Mouse (Mus musculus) small intestine, adult 2 months (tissue): ENCODE results near the gene Olfr1310. TPM values are rescaled to one million over a fixed set of nuclear protein-coding genes. Genes with fewer than 3 reads are reported as not detected.
"Not testable (repeated sequence)": the region's sequence is repeated elsewhere in the genome, so short reads cannot be mapped to it uniquely, and the experiment has no call there.

ENCODE experiments used
- H3K27ac ChIP-seq: fragments of 200-500 bp; 2 replicates; pipeline ENCODE4 v1.5.1; 2012; ENCODE audit warnings: low read depth, low read length, control low read depth, inconsistent platforms; ENCODE audit not compliant: insufficient read depth
- H3K27me3 ChIP-seq: fragments of 200-500 bp; 2 replicates; pipeline ENCODE4 v1.6.1; 2012; ENCODE audit warnings: mild to moderate bottlenecking, moderate library complexity, low read length, inconsistent platforms; ENCODE audit not compliant: control insufficient read depth, insufficient read depth
- H3K36me3 ChIP-seq: fragments of 200-500 bp; 2 replicates; pipeline ENCODE4 v1.6.1; 2012; ENCODE audit warnings: mild to moderate bottlenecking, low read length, control low read depth, inconsistent platforms; ENCODE audit not compliant: control insufficient read depth, insufficient read depth
- H3K4me1 ChIP-seq: fragments of 200-500 bp; 2 replicates; pipeline ENCODE4 v1.6.1; 2012; ENCODE audit warnings: low read length, inconsistent platforms, mixed read lengths; ENCODE audit not compliant: control insufficient read depth, insufficient read depth, insufficient read length
- H3K4me3 ChIP-seq: fragments of 200-500 bp; 2 replicates; pipeline ENCODE4 v1.5.1; 2012; ENCODE audit warnings: low read depth, mild to moderate bottlenecking, control low read depth, inconsistent platforms, low read length, moderate library complexity
- CTCF ChIP-seq: fragments of 200-500 bp; IDR thresholded peaks from 2 replicates; pipeline ENCODE4 v1.5.1; 2012; ENCODE audit warnings: low read depth, mild to moderate bottlenecking, control low read depth, inconsistent platforms, low read length, moderate library complexity, mixed read lengths; ENCODE audit not compliant: insufficient replicate concordance, insufficient read length; ENCODE audit errors: extremely low read depth
- POLR2A ChIP-seq: fragments of 200-500 bp; IDR thresholded peaks from 2 replicates; pipeline ENCODE4 v1.6.1; 2012; ENCODE audit warnings: low read depth, mild to moderate bottlenecking, control low read depth, inconsistent platforms, low read length, moderate library complexity
- WGBS: fragments of 180-500 bp; shearing (Covaris S2); methylation state at CpG from one replicate; pipeline ENCODE4 v1.1.7; 2018; 5-methylcytosine and 5-hydroxymethylcytosine counted together
- polyA plus RNA-seq: library from polyadenylated mRNA; depleted of rRNA; stranded (reverse); fragments of >200 nt; gene quantifications from 2 replicates; pipeline ENCODE4 v1.2.3, GENCODE M21; 2012; rRNA removed

Gene Olfr1310
- polyA plus RNA-seq = not detected in 2 replicates

DNA sequence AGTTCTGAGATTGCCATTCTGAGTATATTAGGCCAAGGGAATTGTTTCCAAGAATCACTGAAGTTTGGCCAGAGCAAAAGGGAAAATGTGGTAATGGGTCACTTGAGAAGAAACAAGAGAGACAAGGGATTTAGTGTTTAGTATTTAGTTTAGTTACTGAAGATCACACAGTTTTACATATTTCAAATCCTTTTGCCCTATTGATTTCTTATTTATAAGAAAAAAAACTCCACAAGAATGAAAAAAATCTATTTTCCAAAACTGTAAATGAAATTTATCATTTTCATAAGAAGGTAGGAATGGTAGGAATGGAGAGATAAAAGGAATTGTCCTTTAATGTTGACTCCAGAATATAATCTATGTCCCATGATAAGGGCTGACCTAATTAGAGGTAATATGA, at the start of gene Olfr1310:
TSS of gene Olfr1310 (minus strand) at position 101 of the 400 bp plus-strand sequence.
- TF ChIP-seq POLR2A (no peak), CTCF (no peak)
- H3K4me1 ChIP-seq = no peaks in the 10 kb centered on the region
- no peaks in the 10 kb centered on the region for H3K27me3 ChIP-seq
- no peaks in the 10 kb centered on the region for H3K36me3 ChIP-seq
- H3K27ac ChIP-seq = no peak within 1 kb of the TSS
- no peak within 1 kb of the TSS for H3K4me3 ChIP-seq

DNA sequence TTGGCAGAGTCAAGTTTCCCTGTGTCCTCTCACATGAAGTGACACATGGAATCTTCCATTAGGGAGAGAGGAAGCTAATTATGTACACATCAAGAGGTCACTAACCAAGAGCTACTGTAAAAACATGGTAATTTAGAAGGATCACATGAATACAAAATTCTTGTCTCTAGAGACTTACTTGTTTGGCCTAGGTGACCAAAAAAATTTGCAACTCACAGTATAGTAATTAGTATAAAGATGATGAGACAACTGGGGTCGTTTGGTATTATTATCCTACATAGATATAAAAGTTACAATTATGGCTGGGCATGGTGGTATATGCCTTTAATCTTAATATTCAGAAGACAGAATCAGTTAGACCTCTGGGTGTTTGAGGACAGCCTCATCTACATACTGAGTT, 37.6 kb upstream of the Olfr1310 start, which contains the start of gene Olfr1312:
TSS of gene Olfr1312 (minus strand) at position 101 of the 400 bp plus-strand sequence.
- TF ChIP-seq CTCF (no peak), POLR2A (no peak)
- no peaks in the 10 kb centered on the region for H3K27me3 ChIP-seq
- WGBS = 17% methylated on average over 1 of the region's 1 CpGs
- H3K4me3 ChIP-seq = no peak within 1 kb of the TSS
- no peaks in the 10 kb centered on the region for H3K36me3 ChIP-seq
- no peaks in the 10 kb centered on the region for H3K4me1 ChIP-seq
- H3K27ac ChIP-seq = no peak within 1 kb of the TSS

DNA sequence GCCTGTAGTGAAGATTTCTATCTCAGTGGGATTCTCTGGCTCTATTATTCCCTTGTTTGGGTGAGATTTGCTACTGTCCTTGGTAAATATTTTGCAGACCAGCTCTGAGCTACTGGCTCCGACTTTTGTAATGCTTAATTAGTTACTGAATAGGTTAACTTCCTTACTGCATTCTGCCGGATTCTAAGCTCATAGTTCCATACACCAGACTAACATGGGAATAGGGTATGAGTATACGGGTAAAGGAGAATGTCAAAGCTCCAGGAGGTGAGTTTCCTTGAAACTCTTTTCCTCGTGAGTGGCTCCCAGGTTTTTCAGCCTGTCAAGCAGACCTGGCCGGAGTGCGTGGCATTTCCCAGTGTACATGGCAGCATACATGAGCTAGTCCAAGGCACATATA, 14.5 kb upstream of the Olfr1310 start:
- H3K36me3 ChIP-seq, H3K27me3 ChIP-seq, H3K27ac ChIP-seq, H3K4me1 ChIP-seq, H3K4me3 ChIP-seq: not testable (repeated sequence)
- WGBS = 46% methylated on average over 6 of the region's 6 CpGs

DNA sequence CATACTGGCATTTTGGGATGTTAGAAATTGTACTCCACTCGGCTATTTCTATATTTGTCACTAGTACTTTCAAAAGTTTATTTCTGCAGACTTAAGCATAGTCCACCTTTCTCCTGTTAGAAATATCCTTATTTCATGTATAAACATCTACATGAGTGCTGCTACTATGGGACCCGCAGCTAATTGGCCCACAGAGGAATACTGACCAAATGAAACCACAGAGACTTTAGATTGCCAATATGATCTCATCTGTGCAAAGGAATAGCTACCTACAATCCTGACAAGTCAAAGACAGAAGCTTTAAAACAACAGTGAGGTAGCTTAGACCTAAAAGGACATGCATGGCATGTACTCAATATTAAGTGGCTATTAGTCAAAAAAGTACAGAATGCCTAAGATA, 11.8 kb upstream of the Olfr1310 start, which contains the start of gene Olfr1311:
TSS of gene Olfr1311 (minus strand) at position 101 of the 400 bp plus-strand sequence.
- 91% methylated on average over 2 of the region's 2 CpGs for WGBS
- TF ChIP-seq POLR2A (no peak), CTCF (no peak)
- Histone ChIP-seq H3K27ac (no peak within 1 kb of the TSS), H3K4me1 (no peaks in the 10 kb centered on the region), H3K27me3 (no peaks in the 10 kb centered on the region), H3K4me3 (no peak within 1 kb of the TSS), H3K36me3 (no peaks in the 10 kb centered on the region)

DNA sequence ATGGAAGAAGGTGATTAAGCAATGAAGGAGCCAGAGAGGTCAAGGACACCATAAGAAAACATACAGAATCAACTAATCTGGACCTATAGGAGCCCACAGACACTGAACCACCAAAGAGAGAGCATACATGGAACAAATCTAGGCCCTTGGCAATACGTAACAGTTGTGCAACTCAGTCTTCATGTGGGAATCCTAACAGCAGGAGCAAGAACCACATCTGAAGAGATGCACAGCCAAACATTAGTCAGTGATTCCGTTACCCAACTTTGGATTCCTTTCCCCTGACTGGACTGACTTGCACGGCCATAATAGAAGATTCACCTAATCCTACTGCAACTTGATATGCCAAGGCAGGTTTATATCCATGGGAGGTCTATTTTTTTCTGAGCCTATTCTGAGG, 2.4 kb upstream of the Olfr1310 start:
- WGBS = 82% methylated on average over 3 of the region's 3 CpGs
- Histone ChIP-seq H3K36me3 (no peaks in the 10 kb centered on the region), H3K4me3 (no peak overlapping the region), H3K4me1 (no peaks in the 10 kb centered on the region), H3K27me3 (no peaks in the 10 kb centered on the region), H3K27ac (no peak overlapping the region)
- TF ChIP-seq POLR2A (no peak), CTCF (no peak)

DNA sequence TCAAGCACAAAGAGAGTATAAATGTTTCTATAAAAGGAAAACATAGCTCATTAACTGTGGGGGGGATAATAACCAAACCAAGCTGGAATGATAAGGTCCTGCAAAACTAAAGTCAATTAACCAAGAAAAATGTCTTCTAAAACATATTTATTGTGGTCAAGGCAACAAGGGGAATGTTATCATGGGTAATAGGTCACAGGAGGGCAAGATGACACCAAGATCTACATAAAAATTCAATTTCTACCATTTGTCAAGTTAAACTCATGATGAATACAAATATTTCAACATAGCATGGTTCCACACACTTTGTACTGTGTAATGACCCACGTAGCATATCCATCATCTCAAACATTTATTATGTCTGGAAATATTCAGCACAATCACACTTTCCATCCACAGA, 22.3 kb downstream of the Olfr1310 start, which contains the start of gene Olfr1309:
TSS of gene Olfr1309 (minus strand) at position 101 of the 400 bp plus-strand sequence.
- H3K27me3 ChIP-seq = no peaks in the 10 kb centered on the region
- TF ChIP-seq POLR2A (no peak), CTCF (no peak)
- H3K4me3 ChIP-seq = no peak within 1 kb of the TSS
- no peaks in the 10 kb centered on the region for H3K4me1 ChIP-seq
- no peaks in the 10 kb centered on the region for H3K36me3 ChIP-seq
- WGBS = 48% methylated on average over 1 of the region's 1 CpGs
- no peak within 1 kb of the TSS for H3K27ac ChIP-seq

DNA sequence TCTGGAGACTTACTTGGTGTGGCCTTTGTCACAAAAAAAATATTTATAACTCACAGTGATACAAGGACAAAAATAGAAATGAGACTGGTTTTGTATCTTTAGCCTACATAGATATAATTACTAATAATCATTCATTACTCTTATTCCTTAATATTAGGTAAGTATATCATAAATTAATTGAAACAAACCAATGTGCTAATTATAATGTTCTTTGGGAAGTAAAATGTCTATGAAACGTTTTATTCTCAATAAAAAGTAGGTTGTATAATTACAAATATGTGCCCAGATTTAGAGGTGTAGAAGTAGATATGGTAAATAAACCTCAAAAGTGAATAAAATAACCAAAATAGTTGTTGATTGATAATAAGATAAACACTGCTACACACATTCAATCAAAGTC, 47.7 kb downstream of the Olfr1310 start, which contains the start of gene Olfr1308:
TSS of gene Olfr1308 (minus strand) at position 101 of the 400 bp plus-strand sequence.
- TF ChIP-seq POLR2A (no peak), CTCF (no peak)
- Histone ChIP-seq H3K36me3 (no peaks in the 10 kb centered on the region), H3K4me1 (no peaks in the 10 kb centered on the region), H3K27me3 (no peaks in the 10 kb centered on the region), H3K4me3 (no peak within 1 kb of the TSS), H3K27ac (no peak within 1 kb of the TSS)
- 22% methylated on average over 1 of the region's 1 CpGs for WGBS

Other genes starting within 250 kb of the Olfr1310 start
- not detected in 2 replicates for gene Olfr1302, start 235.3 kb downstream of the Olfr1310 start, polyA plus RNA-seq
- not detected in 2 replicates for gene Olfr1303, start 192.4 kb downstream of the Olfr1310 start, polyA plus RNA-seq
- gene Olfr1305, start 135.6 kb downstream of the Olfr1310 start, polyA plus RNA-seq = not detected in 2 replicates
- not detected in 2 replicates for gene Olfr1306, start 96.4 kb downstream of the Olfr1310 start, polyA plus RNA-seq
- not detected in 2 replicates for gene Olfr1307, start 63.3 kb downstream of the Olfr1310 start, polyA plus RNA-seq
- gene Olfr1308, start 47.8 kb downstream of the Olfr1310 start, polyA plus RNA-seq = not detected in 2 replicates
- not detected in 2 replicates for gene Olfr1309, start 22.4 kb downstream of the Olfr1310 start, polyA plus RNA-seq
- not detected in 2 replicates for gene Olfr1311, start 11.7 kb upstream of the Olfr1310 start, polyA plus RNA-seq
- not detected in 2 replicates for gene Olfr1312, start 37.5 kb upstream of the Olfr1310 start, polyA plus RNA-seq
- not detected in 2 replicates for gene Olfr1313, start 65.1 kb upstream of the Olfr1310 start, polyA plus RNA-seq
- gene Olfr1314, start 84.1 kb upstream of the Olfr1310 start, polyA plus RNA-seq = not detected in 2 replicates
- gene Olfr1315-ps1, start 102.7 kb upstream of the Olfr1310 start, polyA plus RNA-seq = not detected in 2 replicates
- gene Olfr1316, start 122.3 kb upstream of the Olfr1310 start, polyA plus RNA-seq = not detected in 2 replicates
- not detected in 2 replicates for gene Olfr1317, start 127.6 kb upstream of the Olfr1310 start, polyA plus RNA-seq
- not detected in 2 replicates for gene Olfr1318, start 141.5 kb upstream of the Olfr1310 start, polyA plus RNA-seq
- 28.5 and 38.7 TPM in 2 replicates for gene Lpcat4, start 226.8 kb upstream of the Olfr1310 start, polyA plus RNA-seq
- not detected in 2 replicates for gene Nutm1, start 246.6 kb upstream of the Olfr1310 start, polyA plus RNA-seq
- 19.4 and 20.3 TPM in 2 replicates for gene Nop10, start 249.2 kb upstream of the Olfr1310 start, polyA plus RNA-seq